Mouse (Mus musculus): ENCODE data around the gene Tas2r105. TPM values are rescaled to one million over a fixed set of nuclear protein-coding genes. Genes with fewer than 3 reads are reported as not detected.

The Tas2r105 gene
- polyA plus RNA-seq (2015; fragmentation: Nextera tagmentation; extraction: Ambion mirVana) = not detected in 2 replicates

GRCm38 (mm10) chr6:131687395-131687794 is at the start of gene Tas2r105:
TSS of gene Tas2r105 (minus strand) at chr6:131687495.
- H3K9me3 ChIP-seq = peaks cover 10% of the 10 kb centered on the region; the same call in 1 of the 2 replicates
- H3K4me1 ChIP-seq = no peaks in the 10 kb centered on the region
- H3K27me3 ChIP-seq (replicated peaks) = no peaks in the 10 kb centered on the region
- H3K36me3 ChIP-seq (replicated peaks) = no peaks in the 10 kb centered on the region
- H3K4me2 ChIP-seq = no peak within 1 kb of the TSS
- H3K9ac ChIP-seq = no peak within 1 kb of the TSS
- no peak within 1 kb of the TSS for H3K27ac ChIP-seq
- H3K4me3 ChIP-seq = no peak within 1 kb of the TSS
- no peak for ATAC-seq (replicated peaks)
- 84% methylated on average over 1 of the region's 1 CpGs for WGBS

- Histone ChIP-seq H3K4me2 (no peak overlapping the region), H3K27ac (no peak overlapping the region)
- no peak for ATAC-seq (replicated peaks)
Measured at GRCm38 (mm10) chr6:131712803-131713202, 25.5 kb upstream of the Tas2r105 start.

DNA sequence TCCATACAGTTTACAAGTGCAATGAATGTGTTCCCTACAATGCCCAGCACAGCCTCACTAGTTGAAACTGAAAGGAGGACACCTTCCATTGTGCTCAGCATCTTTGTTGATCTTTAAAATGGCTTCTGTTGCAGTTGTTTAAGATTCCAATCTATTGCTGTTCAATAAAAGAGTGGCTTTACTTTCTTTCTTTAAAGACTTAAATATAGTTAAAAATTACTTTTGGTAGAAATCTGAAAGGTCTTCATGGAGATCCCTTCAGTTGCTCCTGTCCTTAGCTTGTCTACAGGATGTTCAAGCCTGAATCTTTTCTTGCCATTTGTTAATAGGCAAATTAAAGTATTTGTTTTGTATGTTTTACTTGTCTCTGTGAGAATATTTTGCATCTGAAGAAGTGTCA is 2.7 kb upstream of the Tas2r105 start, which contains the start of gene Tas2r114:
Tas2r114 (minus strand) TSS at position 101 of the 400 bp plus-strand sequence.
- Histone ChIP-seq H3K4me3 (no peak within 1 kb of the TSS), H3K27ac (no peak within 1 kb of the TSS), H3K9ac (no peak within 1 kb of the TSS), H3K9me3 (peaks cover 6% of the 10 kb centered on the region; the same call in 1 of the 2 replicates), H3K4me2 (no peak within 1 kb of the TSS), H3K36me3 (replicated peaks) (no peaks in the 10 kb centered on the region), H3K4me1 (no peaks in the 10 kb centered on the region), H3K27me3 (replicated peaks) (no peaks in the 10 kb centered on the region)
- no peak for ATAC-seq (replicated peaks)

More at GRCm38 (mm10) chr6:131712803-131713202, 25.5 kb upstream of the Tas2r105 start:
- WGBS = 48% methylated on average over 7 of the region's 7 CpGs
- Histone ChIP-seq H3K9me3 (0 out of 2 replicates have a peak, but pooled peaks cover 4% of the 10 kb centered on the region), H3K36me3 (replicated peaks) (no peaks in the 10 kb centered on the region), H3K4me1 (no peaks in the 10 kb centered on the region), H3K4me3 (no peak overlapping the region), H3K27me3 (replicated peaks) (no peaks in the 10 kb centered on the region), H3K9ac (no peak overlapping the region)

DNA sequence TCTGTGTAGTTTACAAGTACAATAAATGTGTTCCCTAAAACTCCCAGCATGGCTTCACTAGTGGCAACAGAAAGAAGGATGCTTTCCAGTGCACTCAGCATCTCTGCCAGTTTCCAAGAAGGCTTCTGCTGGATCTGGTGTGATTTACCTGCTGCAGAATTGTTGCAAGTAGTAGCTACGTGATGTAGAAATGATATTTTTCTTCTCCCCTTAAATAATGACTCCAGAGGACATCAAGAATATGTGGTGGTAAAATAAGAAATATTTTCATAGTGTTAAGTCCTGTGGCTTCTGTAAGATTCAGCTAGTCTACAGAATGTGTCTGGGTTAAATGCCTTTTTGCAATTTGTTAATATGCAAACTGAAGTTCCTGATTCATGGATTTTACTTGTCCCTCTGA is 1.7 kb downstream of the Tas2r105 start, which contains the start of gene Tas2r104:
Tas2r104 (minus strand) TSS at position 101 of the 400 bp plus-strand sequence.
- H3K27ac ChIP-seq = no peak within 1 kb of the TSS
- H3K9me3 ChIP-seq = peaks cover 6% of the 10 kb centered on the region; the same call in 1 of the 2 replicates
- whole genome bisulfite sequencing = 77% methylated on average over 1 of the region's 1 CpGs
- no peaks in the 10 kb centered on the region for H3K4me1 ChIP-seq
- no peak within 1 kb of the TSS for H3K4me2 ChIP-seq
- no peak within 1 kb of the TSS for H3K4me3 ChIP-seq
- no peak for ATAC-seq (replicated peaks)
- no peak within 1 kb of the TSS for H3K9ac ChIP-seq
- H3K36me3 ChIP-seq (replicated peaks) = no peaks in the 10 kb centered on the region
- H3K27me3 ChIP-seq (replicated peaks) = no peaks in the 10 kb centered on the region

DNA sequence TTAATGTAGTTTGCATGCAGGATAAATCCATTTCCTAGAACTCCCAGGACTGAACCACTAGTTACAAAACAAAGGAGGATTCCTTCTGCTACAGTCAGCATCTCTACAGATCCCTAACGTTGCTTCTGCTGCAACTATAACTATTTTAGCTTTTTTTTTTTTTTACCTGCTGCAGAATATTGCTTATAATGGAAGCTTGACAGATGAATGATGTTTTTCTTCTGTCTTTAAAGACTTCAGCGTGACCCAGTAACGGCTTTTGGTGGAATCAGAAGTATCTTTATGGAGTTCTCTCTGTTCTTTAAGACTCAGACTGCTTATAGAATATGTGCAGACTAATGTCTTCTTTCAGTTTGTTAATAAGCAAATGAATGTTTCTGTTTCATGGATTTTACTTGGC is 8.5 kb downstream of the Tas2r105 start, which contains the start of gene Tas2r106:
Tas2r106 (minus strand) TSS at position 101 of the 400 bp plus-strand sequence.
- H3K9me3 ChIP-seq = peaks cover 13% of the 10 kb centered on the region; the same call in 1 of the 2 replicates
- no peak within 1 kb of the TSS for H3K4me2 ChIP-seq
- no peaks in the 10 kb centered on the region for H3K36me3 ChIP-seq (replicated peaks)
- no peak within 1 kb of the TSS for H3K9ac ChIP-seq
- no peak within 1 kb of the TSS for H3K4me3 ChIP-seq
- 76% methylated on average over 3 of the region's 3 CpGs for WGBS
- no peaks in the 10 kb centered on the region for H3K27me3 ChIP-seq (replicated peaks)
- no peak within 1 kb of the TSS for H3K27ac ChIP-seq
- H3K4me1 ChIP-seq = no peaks in the 10 kb centered on the region
- no peak for ATAC-seq (replicated peaks)

GRCm38 (mm10) chr6:131660049-131660448 is 27.2 kb downstream of the Tas2r105 start, which contains the start of gene Tas2r107:
TSS of gene Tas2r107 (minus strand) at chr6:131660149.
- no peaks in the 10 kb centered on the region for H3K4me1 ChIP-seq
- no peak within 1 kb of the TSS for H3K9ac ChIP-seq
- no peak within 1 kb of the TSS for H3K4me3 ChIP-seq
- H3K4me2 ChIP-seq = no peak within 1 kb of the TSS
- 0 out of 2 replicates have a peak, but pooled peaks cover 6% of the 10 kb centered on the region for H3K9me3 ChIP-seq
- no peak within 1 kb of the TSS for H3K27ac ChIP-seq
- H3K27me3 ChIP-seq (replicated peaks) = no peaks in the 10 kb centered on the region
- no peak for ATAC-seq (replicated peaks)
- no peaks in the 10 kb centered on the region for H3K36me3 ChIP-seq (replicated peaks)

Other genes with a start within 250 kb of the Tas2r105 start
- not detected in 2 replicates for gene 5430401F13Rik, start 201.1 kb downstream of the Tas2r105 start, polyA plus RNA-seq (2015; fragmentation: Nextera tagmentation; extraction: Ambion mirVana)
- gene Gm6619, start 201.1 kb downstream of the Tas2r105 start, polyA plus RNA-seq (2015; fragmentation: Nextera tagmentation; extraction: Ambion mirVana) = not detected in 2 replicates
- not detected in 2 replicates for gene Tas2r130, start 56.6 kb downstream of the Tas2r105 start, polyA plus RNA-seq (2015; fragmentation: Nextera tagmentation; extraction: Ambion mirVana)
- not detected in 2 replicates for gene Tas2r107, start 27.3 kb downstream of the Tas2r105 start, polyA plus RNA-seq (2015; fragmentation: Nextera tagmentation; extraction: Ambion mirVana)
- gene Tas2r106, start 8.6 kb downstream of the Tas2r105 start, polyA plus RNA-seq (2015; fragmentation: Nextera tagmentation; extraction: Ambion mirVana) = not detected in 2 replicates
- gene Tas2r104, start 1.8 kb downstream of the Tas2r105 start, polyA plus RNA-seq (2015; fragmentation: Nextera tagmentation; extraction: Ambion mirVana) = not detected in 2 replicates
- gene Tas2r114, start 2.6 kb upstream of the Tas2r105 start, polyA plus RNA-seq (2015; fragmentation: Nextera tagmentation; extraction: Ambion mirVana) = not detected in 2 replicates